ENCODE assay signal across 11 mouse cellular contexts in genomic region chr6:84020002-84020401, GRCm38 (mm10). TPM values are rescaled to one million over a fixed set of nuclear protein-coding genes. Genes with fewer than 3 reads are reported as not detected.
A peak's percentile ranks its signal among the peaks of the same experiment; 100 is the strongest.
DNase-seq lines count a peak whose midpoint lies in the region; ATAC-seq and TF ChIP-seq lines count a peak whose summit lies in the region.
"Had no signal": no experiment of that assay in that cellular context is flagged by ENCODE, and none has a peak within 500 bp of the region (broad histone marks: within the 10 kb centered on the region; RNA-seq: fewer than 3 reads in every experiment).

No protein-coding gene starts in this region.

- H3K36me3 ChIP-seq in liver, adult 2 months (ENCODE audit: control insufficient read depth, insufficient read depth, low read length), result no peaks in the 10 kb centered on the region
- H3K36me3 ChIP-seq in intestine, postnatal 0 days (ENCODE audit: control insufficient read depth, insufficient read depth), result no peaks in the 10 kb centered on the region
- H3K36me3 ChIP-seq in liver, embryonic 16.5 days (ENCODE audit: control insufficient read depth, insufficient read depth), result no peaks in the 10 kb centered on the region

- TF ChIP-seq POLR2A in liver, adult 2 months (IDR thresholded peaks at IDR 0.05; ENCODE audit: extremely low read depth, insufficient read depth, low read length), result no peak

- no peaks in the 10 kb centered on the region for H3K27me3 ChIP-seq in liver, adult 2 months (ENCODE audit: control insufficient read depth, insufficient read depth, low read length)
- peaks cover 12% of the 10 kb centered on the region; the same call in 1 of the 2 replicates for H3K27me3 ChIP-seq in intestine, postnatal 0 days (replicated peaks; ENCODE audit: control insufficient read depth, insufficient read depth, low read length)
- peaks cover 16% of the 10 kb centered on the region for H3K27me3 ChIP-seq in liver, embryonic 16.5 days (ENCODE audit: control insufficient read depth, insufficient read depth, low read depth, low read length)

- no peaks in the 10 kb centered on the region for H3K9me3 ChIP-seq in intestine, postnatal 0 days (ENCODE audit: control insufficient read depth)
- H3K9me3 ChIP-seq in liver, embryonic 16.5 days (replicated peaks; ENCODE audit: control insufficient read depth, low read length), result no peaks in the 10 kb centered on the region

- H3K4me3 ChIP-seq in liver, adult 2 months (ENCODE audit: insufficient read depth, low read depth, low read length), result peak overlapping the region; percentile 83
- peak overlapping the region; percentile 36 for H3K4me3 ChIP-seq in intestine, postnatal 0 days (ENCODE audit: low read depth, low read length)
- no peak overlapping the region for H3K4me3 ChIP-seq in liver, embryonic 16.5 days (ENCODE audit: low read depth, low read length)
- H3K4me3 ChIP-seq: erythroblast, embryonic 14.5 days had no signal

- peak overlapping the region; percentile 73 for H3K27ac ChIP-seq in liver, adult 2 months (replicated peaks; ENCODE audit: insufficient read depth, low read depth, low read length)
- H3K27ac ChIP-seq in intestine, postnatal 0 days (ENCODE audit: low read depth, low read length), result no peak overlapping the region
- H3K27ac ChIP-seq in liver, embryonic 16.5 days (ENCODE audit: low read length), result no peak overlapping the region

- H3K4me2 ChIP-seq in intestine, postnatal 0 days (replicated peaks; ENCODE audit: low read depth), result 0 out of 2 replicates have a peak overlapping the region, but pooled peaks have one; percentile 17
- H3K4me2 ChIP-seq in liver, embryonic 16.5 days (ENCODE audit: low read depth, low read length), result no peak overlapping the region

- WGBS in liver, adult 2 months, result 76% methylated on average over 4 of the region's 4 CpGs
- WGBS in intestine, postnatal 0 days, result 64% methylated on average over 4 of the region's 4 CpGs
- WGBS in liver, embryonic 16.5 days (ENCODE audit: insufficient replicate concordance), result 8% methylated on average over 4 of the region's 4 CpGs

- peaks cover 6% of the 10 kb centered on the region for H3K4me1 ChIP-seq in liver, adult 2 months (ENCODE audit: control insufficient read depth, insufficient read depth, low read length)
- peaks cover 5% of the 10 kb centered on the region; the same call in 1 of the 2 replicates for H3K4me1 ChIP-seq in intestine, postnatal 0 days (replicated peaks; ENCODE audit: control insufficient read depth, insufficient read depth, low read length)
- H3K4me1 ChIP-seq in liver, embryonic 16.5 days (ENCODE audit: control insufficient read depth, low read depth, low read length), result no peaks in the 10 kb centered on the region

- ATAC-seq in granulocyte monocyte progenitor cell, adult 5-6 weeks (replicated peaks; ENCODE audit: poor library complexity, severe bottlenecking), result 0 out of 2 replicates have a peak, but pooled peaks have one; percentile 21
- ATAC-seq in intestine, postnatal 0 days, result no peak
- ATAC-seq in liver, embryonic 16.5 days (ENCODE audit: low read depth), result peak; percentile 45
- ATAC-seq: activated CD4-positive, CD25-positive, alpha-beta regulatory T cell, adult 4 months had no signal

- no peak overlapping the region; the same call in 1 of the 2 replicates for H3K9ac ChIP-seq in liver, adult 2 months (ENCODE audit: low read depth, low read length)
- H3K9ac ChIP-seq in intestine, postnatal 0 days (ENCODE audit: low read depth, low read length), result no peak overlapping the region
- H3K9ac ChIP-seq in liver, embryonic 16.5 days (ENCODE audit: low read depth, low read length), result no peak overlapping the region

- TF ChIP-seq CTCF in liver, adult 2 months (IDR thresholded peaks at IDR 0.05; ENCODE audit: low read depth, low read length), result no peak
- no peak for TF ChIP-seq CTCF in intestine, postnatal 0 days (IDR thresholded peaks at IDR 0.05; ENCODE audit: low read depth)

- H3K79me2 ChIP-seq in liver, adult 2 months (ENCODE audit: control insufficient read depth, insufficient read depth, low read length), result no peaks in the 10 kb centered on the region

- DNase-seq in liver, adult 2 months (ENCODE audit: extremely low read depth, low read depth, low spot score), result peak; percentile 24
- no peak for DNase-seq in liver
- DNase-seq in embryo, embryonic 9.5 days (ENCODE audit: extremely low spot score), result no peak
- no peak for DNase-seq in urinary bladder, postnatal 25 days (ENCODE audit: low spot score)
- DNase-seq in ovary, adult 18-20 months (ENCODE audit: low spot score), result no peak
- DNase-seq: gastrocnemius, postnatal 10 days had no signal

RNA-seq across cellular contexts. Expression of gene Dysf, which starts 11.6 kb away (rescaled TPM):
- 2.4 and 4.5 TPM in 2 replicates for total RNA-seq in liver, adult 2 months (2014; rRNA removed)
- polyA plus RNA-seq in liver, adult 2 months (2012; rRNA removed), result 2.8 and 3.3 TPM in 2 replicates
- total RNA-seq in granulocyte monocyte progenitor cell, adult 5-6 weeks (2014; fragmentation: Nextera tagmentation), result not detected in 2 replicates
- not detected in 2 replicates for total RNA-seq in granulocyte monocyte progenitor cell, adult 5-6 weeks (2017)
- polyA plus RNA-seq in intestine, postnatal 0 days (2015; fragmentation: Nextera tagmentation; extraction: Ambion mirVana), result 5.1 and 5.9 TPM in 2 replicates
- polyA plus RNA-seq in liver, embryonic 16.5 days (2015; fragmentation: Nextera tagmentation; extraction: Ambion mirVana), result 2.1 and 2.8 TPM in 2 replicates
- polyA plus RNA-seq: activated CD4-positive, CD25-positive, alpha-beta regulatory T cell, adult 4 months had no signal
